In genomic region chr9:23062656-23063444, GRCm38 (mm10) we compare ENCODE assay signal across 11 mouse cellular contexts.
A peak's percentile ranks its signal among the peaks of the same experiment; 100 is the strongest.
DNase-seq lines count a peak whose midpoint lies in the region; ATAC-seq lines count a peak whose summit lies in the region.
"Had no signal": no experiment of that assay in that cellular context is flagged by ENCODE, and none has a peak within 500 bp of the region (broad histone marks: within the 10 kb centered on the region; RNA-seq: fewer than 3 reads in every experiment).

No protein-coding gene starts in this region.

- no peaks in the 10 kb centered on the region for H3K36me3 ChIP-seq in forebrain, embryonic 13.5 days (ENCODE audit: poor library complexity, severe bottlenecking)
- H3K36me3 ChIP-seq: embryonic facial prominence, embryonic 15.5 days had no signal

- peak; percentile 20 for DNase-seq in embryo, embryonic 11 days
- DNase-seq in embryo, embryonic 9.5 days (ENCODE audit: extremely low spot score) = no peak
- DNase-seq in Muller cell, postnatal 12 days (ENCODE audit: inconsistent ontology term) = peak; percentile 34
- no peak for DNase-seq in spleen, postnatal 10 days (ENCODE audit: low spot score in 2 of 2)
- DNase-seq in thymus, postnatal 25 days = no peak
- DNase-seq in urinary bladder, postnatal 25 days (ENCODE audit: low spot score) = no peak
- DNase-seq: kidney, postnatal 10 days; lung, postnatal 4 days had no signal

- H3K4me1 ChIP-seq in forebrain, embryonic 13.5 days = peaks cover 34% of the 10 kb centered on the region

- no peaks in the 10 kb centered on the region for H3K27me3 ChIP-seq in forebrain, embryonic 13.5 days

- H3K9ac ChIP-seq in forebrain, embryonic 13.5 days = no peak overlapping the region
- H3K9ac ChIP-seq: embryonic facial prominence, embryonic 15.5 days had no signal

- H3K27ac ChIP-seq in forebrain, embryonic 13.5 days = peak overlapping the region; percentile 65

- H3K4me3 ChIP-seq in forebrain, embryonic 13.5 days = no peak overlapping the region
- H3K4me3 ChIP-seq: embryonic facial prominence, embryonic 15.5 days had no signal

- WGBS in forebrain, embryonic 13.5 days = 45% methylated on average over 7 of the region's 7 CpGs

- no peaks in the 10 kb centered on the region for H3K9me3 ChIP-seq in forebrain, embryonic 13.5 days (replicated peaks)
- H3K9me3 ChIP-seq: embryonic facial prominence, embryonic 15.5 days had no signal

- no peak overlapping the region for H3K4me2 ChIP-seq in forebrain, embryonic 13.5 days
- H3K4me2 ChIP-seq: embryonic facial prominence, embryonic 15.5 days had no signal

- ATAC-seq in forebrain, embryonic 13.5 days = no peak; the same call in 1 of the 2 replicates
- peak; percentile 66 for ATAC-seq in megakaryocyte progenitor cell, adult 5-6 weeks (replicated peaks; ENCODE audit: poor library complexity)

Comparison
In these comparisons a context has a peak if more than half of its experiments do, and no peak if none do; other contexts are left out.
1. DNase-seq: peak in embryo, embryonic 11 days (single experiment) and Muller cell, postnatal 12 days (single experiment); none in embryo, embryonic 9.5 days (single experiment), spleen, postnatal 10 days (0 of 2), thymus, postnatal 25 days (single experiment) and urinary bladder, postnatal 25 days (single experiment).